Mouse (Mus musculus): ENCODE data around the gene Arpc2. TPM values are rescaled to one million over a fixed set of nuclear protein-coding genes. Genes with fewer than 3 reads are reported as not detected.
A peak's percentile ranks its signal among the peaks of the same experiment; 100 is the strongest.

Gene Arpc2
- total RNA-seq, 2 experiments from 2014 or later: 75.2 to 85.6 TPM

DNA sequence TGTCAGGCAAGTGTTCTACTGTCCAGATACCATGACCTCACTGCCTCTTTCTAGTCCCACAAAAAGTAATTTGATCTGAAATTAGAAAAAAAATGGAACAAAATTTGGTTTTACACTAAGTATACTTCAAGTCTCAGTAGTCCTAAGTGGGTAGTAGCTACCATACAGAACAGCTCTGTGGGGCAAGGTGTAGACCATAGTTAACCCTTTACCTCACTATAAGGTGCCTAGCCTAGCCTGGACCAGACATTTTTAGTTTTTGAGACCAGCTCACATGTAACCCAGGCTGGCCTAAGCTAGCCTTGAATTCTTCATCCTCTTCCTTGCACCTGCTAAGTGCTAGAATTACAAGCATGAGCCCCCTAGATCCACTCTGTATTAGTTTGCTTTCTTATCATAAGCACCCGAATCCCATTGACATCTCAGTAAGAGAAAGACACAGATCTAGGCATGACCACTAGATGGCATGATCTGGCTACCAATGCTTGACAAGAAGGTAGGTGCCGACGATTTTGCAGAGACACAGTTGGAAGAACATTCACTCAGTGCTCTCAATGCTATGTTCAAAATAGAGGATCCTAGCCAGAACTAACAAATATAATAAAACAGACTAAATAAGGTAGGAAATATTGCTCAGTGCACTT, 77.3 kb downstream of the Arpc2 start:
- intact Hi-C loops (cut with DNase I; ENCODE audit: low total_unique reads): loop anchor here (5.0 kb wide), 2 partner anchors 49 to 139 kb away; partner anchors contain the start of gene Catip
- DNase-seq: peak; percentile 55

GRCm38 (mm10) chr1:74314796-74315195, 78.9 kb downstream of the Arpc2 start:
- intact Hi-C loops (cut with DNase I; ENCODE audit: low total_unique reads): loop anchor here (5.0 kb wide), 2 partner anchors 48 to 138 kb away; partner anchors contain the start of gene Catip
- DNase-seq: no peak

- intact Hi-C loops (cut with DNase I; ENCODE audit: low total_unique reads): no loop called here
- no peak for DNase-seq
Observed at GRCm38 (mm10) chr1:74316114-74316827, 80.4 kb downstream of the Arpc2 start.

Small RNA genes lying within 50 kb of the gene (microRNA-seq; reads per million reads assigned to microRNA genes)
- 0 reads per million in 2 experiments for gene Mir1928

Other genes with a start within 250 kb of the Arpc2 start
- 100 to 1,000 TPM; 176 to 217 TPM for gene Tns1, start 111.6 kb upstream of the Arpc2 start, total RNA-seq (2021)
- gene Rufy4, start 110.5 kb upstream of the Arpc2 start, total RNA-seq (2021): under 1 TPM in 1 of 2 experiments, not detected in 1; 0.09 TPM
- not detected for gene Cxcr2, start 82.1 kb upstream of the Arpc2 start, total RNA-seq (2021)
- not detected for gene Cxcr1, start 41.5 kb upstream of the Arpc2 start, total RNA-seq (2021)
- not detected for gene Gpbar1, start 42.5 kb downstream of the Arpc2 start, total RNA-seq (2021)
- gene Aamp, start 48.7 kb downstream of the Arpc2 start, total RNA-seq (2021): 10 to 100 TPM; 76.7 to 77.5 TPM
- 10 to 100 TPM; 59.8 to 72.1 TPM for gene Pnkd, start 48.8 kb downstream of the Arpc2 start, total RNA-seq (2021)
- 10 to 100 TPM; 32.4 to 39.8 TPM for gene Tmbim1, start 69.5 kb downstream of the Arpc2 start, total RNA-seq (2021)
- under 1 TPM; 0.10 to 0.20 TPM for gene Catip, start 126.0 kb downstream of the Arpc2 start, total RNA-seq (2021)
- 1 to 10 TPM; 2.5 to 4.5 TPM for gene Slc11a1, start 139.1 kb downstream of the Arpc2 start, total RNA-seq (2021)
- gene Ctdsp1, start 155.4 kb downstream of the Arpc2 start, total RNA-seq (2021): 10 to 100 TPM; 88.2 to 88.5 TPM
- under 1 TPM; 0.27 TPM for gene Vil1, start 173.3 kb downstream of the Arpc2 start, total RNA-seq (2021)